ENCODE assay signal across 27 mouse cellular contexts in the genomic region with DNA sequence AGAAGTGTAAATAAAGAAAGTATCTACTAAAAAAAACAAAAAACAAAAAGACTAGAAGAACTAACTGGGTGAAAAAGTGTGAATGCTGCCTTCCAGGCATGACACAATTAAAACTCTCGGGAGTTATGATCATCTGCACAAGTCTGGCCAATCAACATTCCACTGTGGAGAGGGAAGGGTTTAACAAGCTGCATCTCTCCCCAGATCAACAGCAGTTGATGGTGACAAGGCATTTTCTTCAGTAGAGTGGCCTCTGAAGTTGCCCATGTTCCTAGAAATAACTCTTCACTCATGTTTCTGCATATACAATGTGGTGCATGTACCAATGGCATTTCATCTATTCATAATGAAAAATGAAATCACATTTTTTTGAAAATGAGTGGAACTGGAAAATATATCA. TPM values are rescaled to one million over a fixed set of nuclear protein-coding genes. Genes with fewer than 3 reads are reported as not detected.
"Had no signal": no experiment of that assay in that cellular context is flagged by ENCODE, and none has a peak within 500 bp of the region (broad histone marks: within the 10 kb centered on the region; RNA-seq: fewer than 3 reads in every experiment).

No protein-coding gene starts in this region.

- H3K4me1 ChIP-seq: embryonic facial prominence, embryonic 10.5 days; embryonic facial prominence, embryonic 12.5 days; embryonic facial prominence, embryonic 13.5 days; embryonic facial prominence, embryonic 15.5 days; forebrain, embryonic 10.5 days; forebrain, embryonic 12.5 days had no signal

- H3K36me3 ChIP-seq: embryonic facial prominence, embryonic 12.5 days; embryonic facial prominence, embryonic 13.5 days; embryonic facial prominence, embryonic 15.5 days; forebrain, embryonic 15.5 days had no signal

- H3K27ac ChIP-seq: embryonic facial prominence, embryonic 10.5 days; embryonic facial prominence, embryonic 12.5 days; embryonic facial prominence, embryonic 13.5 days; embryonic facial prominence, embryonic 15.5 days; forebrain, embryonic 10.5 days; forebrain, embryonic 12.5 days; forebrain, embryonic 13.5 days; forebrain, embryonic 15.5 days; gastrocnemius, adult 2 months; heart, adult 2 months had no signal

- H3K27me3 ChIP-seq: embryonic facial prominence, embryonic 12.5 days; embryonic facial prominence, embryonic 13.5 days; embryonic facial prominence, embryonic 15.5 days; forebrain, embryonic 12.5 days; forebrain, embryonic 13.5 days; forebrain, embryonic 15.5 days had no signal

- H3K4me3 ChIP-seq: embryonic facial prominence, embryonic 10.5 days; embryonic facial prominence, embryonic 12.5 days; embryonic facial prominence, embryonic 13.5 days; embryonic facial prominence, embryonic 15.5 days; erythroblast, embryonic 14.5 days; forebrain, embryonic 10.5 days; forebrain, embryonic 12.5 days; forebrain, embryonic 13.5 days; forebrain, embryonic 15.5 days; gastrocnemius, adult 2 months; heart, adult 2 months had no signal

- H3K4me2 ChIP-seq: embryonic facial prominence, embryonic 12.5 days; embryonic facial prominence, embryonic 13.5 days; embryonic facial prominence, embryonic 15.5 days; forebrain, embryonic 12.5 days; forebrain, embryonic 13.5 days; forebrain, embryonic 15.5 days had no signal

- ATAC-seq: forebrain, embryonic 13.5 days; forebrain, embryonic 14.5 days; forebrain, embryonic 15.5 days; forebrain, embryonic 16.5 days; forebrain, postnatal 0 days had no signal

- H3K9me3 ChIP-seq: embryonic facial prominence, embryonic 12.5 days; embryonic facial prominence, embryonic 15.5 days; forebrain, embryonic 12.5 days; forebrain, embryonic 15.5 days had no signal

- H3K9ac ChIP-seq: embryonic facial prominence, embryonic 12.5 days; embryonic facial prominence, embryonic 13.5 days; embryonic facial prominence, embryonic 15.5 days; forebrain, embryonic 12.5 days; forebrain, embryonic 13.5 days; forebrain, embryonic 15.5 days; forebrain, postnatal 0 days had no signal

- DNase-seq: cerebellum, adult 8-10 months; cerebellum, adult 9-10 months; cerebellum, adult 9-11 months; cerebellum, postnatal 10 days; cerebellum, postnatal 14 days; cerebellum, postnatal 25 days; cerebellum, postnatal 36 days; embryo, embryonic 11 days; forebrain, postnatal 0 days; gastrocnemius, adult 2 months; gastrocnemius, postnatal 10 days; gastrocnemius, postnatal 14 days; gastrocnemius, postnatal 25 days; gastrocnemius, postnatal 36 days; heart, adult 18-20 months; heart, adult 2 months had no signal

RNA-seq across cellular contexts. Expression of a gene that starts 58.8 kb away (rescaled TPM):
- polyA plus RNA-seq: erythroblast, embryonic 14.5 days had no signal
